Mouse (Mus musculus) spleen, adult 2 months (tissue): ENCODE data around the gene Arel1.
A peak's percentile ranks its signal among the peaks of the same experiment; 100 is the strongest.

Experiments
- CTCF ChIP-seq: fragments of 200-500 bp; IDR thresholded peaks from 2 replicates; pipeline ENCODE4 v1.5.1; 2011; ENCODE audit warnings: mild to moderate bottlenecking, inconsistent platforms; ENCODE audit not compliant: insufficient read depth, insufficient read length, insufficient replicate concordance; ENCODE audit errors: extremely low read depth
- POLR2A ChIP-seq: fragments of 200-500 bp; IDR thresholded peaks from 2 replicates; pipeline ENCODE4 v1.6.1; 2011; ENCODE audit warnings: low read depth, low read length, inconsistent platforms

DNA sequence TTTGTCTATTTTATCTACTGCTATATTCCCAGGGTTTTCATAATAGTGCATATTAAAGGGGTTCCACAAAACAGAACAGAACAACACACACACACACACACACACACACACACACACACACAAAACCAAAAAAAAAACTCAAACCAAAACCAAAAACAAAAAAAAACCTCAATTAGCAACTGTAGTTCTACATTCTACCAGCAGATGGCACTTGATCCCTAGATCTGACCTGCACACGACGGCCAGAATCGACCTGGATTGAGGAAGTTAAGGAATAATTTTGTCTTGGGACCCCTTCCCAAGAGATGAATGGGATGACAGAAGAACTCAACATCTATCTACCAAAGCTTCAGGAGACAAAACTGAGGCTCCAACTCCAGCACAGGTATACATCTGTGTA is 97.3 kb downstream of the Arel1 start:
- no peak for TF ChIP-seq POLR2A
- TF ChIP-seq CTCF = peak; percentile 54; the same call in 1 of the 2 replicates
